Mouse (Mus musculus): ENCODE data around the gene Cabp7.

- no peak for TF ChIP-seq POLR2A (IDR thresholded peaks at IDR 0.05; ENCODE audit: control insufficient read depth, extremely low read depth, insufficient read depth, low read length, poor library complexity)
- TF ChIP-seq CTCF (IDR thresholded peaks at IDR 0.05; ENCODE audit: borderline replicate concordance, control insufficient read depth, extremely low read depth, insufficient read depth, low read length, poor library complexity), result no peak
Measured at GRCm38 (mm10) chr11:4762511-4762910, 15.9 kb upstream of the Cabp7 start.
